Mouse (Mus musculus) G1E (cell line): ENCODE measurements around the gene Zmynd12.

Experiments
- CTCF ChIP-seq: IDR thresholded peaks from 2 replicates; pipeline ENCODE4 v1.5.1; 2012; ENCODE audit warnings: low read depth, low read length, inconsistent platforms, mixed read lengths
- GATA1 ChIP-seq: IDR thresholded peaks from 2 replicates; pipeline ENCODE4 v1.6.1; 2012; ENCODE audit warnings: borderline replicate concordance, low read length, inconsistent platforms, mixed read lengths
- TAL1 ChIP-seq: conservative IDR thresholded peaks from 2 replicates; pipeline ENCODE4 v1.6.1; 2012; ENCODE audit warnings: low read depth, low read length, inconsistent platforms, mixed read lengths

- TF ChIP-seq CTCF (no peak), GATA1 (no peak), TAL1 (no peak)
Measured at GRCm38 (mm10) chr4:119417270-119417669, 5.3 kb upstream of the Zmynd12 start.
